ENCODE assay signal across 15 mouse cellular contexts in genomic region chr11:20103949-20104348, GRCm38 (mm10).
"Had no signal": no experiment of that assay in that cellular context is flagged by ENCODE, and none has a peak within 500 bp of the region (broad histone marks: within the 10 kb centered on the region; RNA-seq: fewer than 3 reads in every experiment).

No protein-coding gene starts in this region.

- DNase-seq: kidney, adult 2 months; kidney, postnatal 14 days; layer of hippocampus, postnatal 36 days; left cerebral cortex, postnatal 4 days; lung, postnatal 14 days; midbrain, embryonic 14.5 days; right cerebral cortex, adult 18-20 months; right cerebral cortex, postnatal 25 days; thymus, postnatal 36 days had no signal

- H3K4me3 ChIP-seq: kidney, embryonic 15.5 days; limb, embryonic 13.5 days; liver, embryonic 15.5 days; lung, embryonic 15.5 days; myocyte; neural tube, embryonic 15.5 days had no signal

- H3K4me2 ChIP-seq: kidney, embryonic 15.5 days; limb, embryonic 13.5 days; liver, embryonic 15.5 days; lung, embryonic 15.5 days; neural tube, embryonic 15.5 days had no signal

- H3K9me3 ChIP-seq: kidney, embryonic 15.5 days; limb, embryonic 13.5 days; liver, embryonic 15.5 days; lung, embryonic 15.5 days; neural tube, embryonic 15.5 days had no signal

- H3K4me1 ChIP-seq: kidney, embryonic 15.5 days; limb, embryonic 13.5 days; lung, embryonic 15.5 days; neural tube, embryonic 15.5 days had no signal

- H3K9ac ChIP-seq: kidney, embryonic 15.5 days; limb, embryonic 13.5 days; liver, embryonic 15.5 days; lung, embryonic 15.5 days; neural tube, embryonic 15.5 days had no signal

- H3K27me3 ChIP-seq: kidney, embryonic 15.5 days; limb, embryonic 13.5 days; liver, embryonic 15.5 days; lung, embryonic 15.5 days; neural tube, embryonic 15.5 days had no signal

- H3K27ac ChIP-seq: kidney, embryonic 15.5 days; limb, embryonic 13.5 days; liver, embryonic 15.5 days; lung, embryonic 15.5 days; neural tube, embryonic 15.5 days had no signal
